Mouse (Mus musculus) bone marrow, adult 2 months (tissue): Measurements from ENCODE around the gene Sh3d19.

Experiments
- CTCF ChIP-seq: fragments of 200-500 bp; IDR thresholded peaks from 2 replicates; pipeline ENCODE4 v1.5.1; 2011; ENCODE audit warnings: low read length, control low read depth; ENCODE audit not compliant: control insufficient read depth, insufficient read depth
- POLR2A ChIP-seq: fragments of 200-500 bp; IDR thresholded peaks from 2 replicates; pipeline ENCODE4 v1.6.1; 2011; ENCODE audit warnings: low read depth, mild to moderate bottlenecking, control low read depth, low read length, borderline replicate concordance; ENCODE audit not compliant: control insufficient read depth

DNA sequence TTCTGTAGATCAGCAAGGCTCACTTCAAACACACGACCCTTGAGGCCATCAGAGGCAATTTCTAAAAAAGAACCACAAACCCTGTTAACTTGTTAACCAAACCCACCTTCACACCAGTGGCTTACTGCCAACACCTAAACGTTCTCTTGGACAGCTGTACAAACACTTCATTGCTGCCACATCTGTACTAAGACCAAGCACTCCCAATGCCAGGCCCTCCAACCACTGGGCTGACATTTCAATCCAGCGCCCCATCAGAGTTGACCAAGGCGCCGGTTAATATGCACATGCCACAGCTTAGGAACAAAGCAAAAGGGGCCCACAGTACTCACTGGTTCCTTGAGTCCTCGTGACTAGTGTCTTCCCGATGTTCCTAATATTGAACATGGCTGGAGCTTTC lies 170.5 kb downstream of the Sh3d19 start:
- no peak for TF ChIP-seq CTCF
- TF ChIP-seq POLR2A = no peak
